Mouse (Mus musculus) embryonic fibroblast, embryonic 13.5 days (primary cell): Measurements from ENCODE around the gene Alox5ap. TPM values are rescaled to one million over a fixed set of nuclear protein-coding genes. Genes with fewer than 3 reads are reported as not detected.

Source experiments
- H3K27ac ChIP-seq: 2 replicates; pipeline ENCODE4 v1.5.1; 2012; ENCODE audit warnings: low read length, control low read depth, inconsistent platforms; ENCODE audit not compliant: insufficient read depth
- H3K4me1 ChIP-seq: 2 replicates; pipeline ENCODE4 v1.6.1; 2011; ENCODE audit warnings: low read length; ENCODE audit not compliant: control insufficient read depth, insufficient read depth
- H3K4me3 ChIP-seq: 2 replicates; pipeline ENCODE4 v1.5.1; 2011; ENCODE audit warnings: mild to moderate bottlenecking, control low read depth, low read length; ENCODE audit not compliant: insufficient read depth
- CTCF ChIP-seq: IDR thresholded peaks from 2 replicates; pipeline ENCODE4 v1.5.1; 2011; ENCODE audit warnings: mild to moderate bottlenecking, control low read depth, low read length, moderate library complexity, borderline replicate concordance; ENCODE audit not compliant: insufficient read depth
- POLR2A ChIP-seq: IDR thresholded peaks from 2 replicates; pipeline ENCODE4 v1.6.1; 2011; ENCODE audit warnings: low read depth, mild to moderate bottlenecking, control low read depth, low read length, moderate library complexity
- polyA plus RNA-seq: library from polyadenylated mRNA; stranded (reverse); fragments of >200 nt; gene quantifications from 2 replicates; pipeline ENCODE4 v1.2.4, GENCODE M21; 2011; ENCODE audit warnings: low read depth; ENCODE audit not compliant: missing spikeins, insufficient read length

Alox5ap gene
- polyA plus RNA-seq, 1 experiment = 6.0 TPM

DNA sequence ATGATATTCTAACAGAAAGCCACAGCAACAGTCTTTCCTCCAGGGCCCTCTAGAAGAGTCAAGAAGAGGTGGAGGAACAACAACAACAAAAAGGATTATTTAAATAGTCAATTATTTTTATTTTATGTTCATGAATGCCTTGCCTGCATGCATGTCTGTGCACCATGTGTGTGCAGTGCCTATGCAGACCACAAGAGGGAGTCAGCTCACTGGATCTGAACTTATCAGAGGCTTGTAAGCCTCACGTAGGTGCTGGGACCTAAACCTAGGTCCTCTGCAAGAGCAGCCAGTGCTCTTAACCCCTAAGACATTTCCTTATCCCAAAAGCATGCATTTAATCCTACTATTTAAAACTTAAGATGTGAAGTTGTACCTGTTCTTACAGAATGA lies 10.5 kb downstream of the Alox5ap start:
- Histone ChIP-seq H3K27ac (no peak overlapping the region), H3K4me3 (no peak overlapping the region), H3K4me1 (no peaks in the 10 kb centered on the region)
- no peak for TF ChIP-seq CTCF
- no peak for TF ChIP-seq POLR2A

DNA sequence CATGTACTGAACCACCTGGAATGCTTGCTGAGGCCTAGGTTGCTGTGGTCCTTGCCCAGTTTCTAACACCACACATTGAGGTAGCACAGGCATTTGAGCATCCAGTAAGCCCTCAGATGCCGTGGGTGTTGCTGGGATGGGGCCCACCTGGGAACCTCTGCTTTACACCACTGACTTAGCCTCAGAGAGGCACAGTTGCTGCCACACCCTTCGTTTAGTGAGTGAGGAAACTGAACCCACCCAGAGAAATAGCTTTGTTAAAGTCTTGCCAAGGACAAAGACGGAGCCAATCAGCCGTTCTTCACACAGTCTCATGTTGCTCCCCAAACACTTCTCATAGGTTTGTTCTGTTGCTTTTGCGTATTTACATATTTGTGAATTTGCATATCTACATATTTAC lies 13.0 kb downstream of the Alox5ap start:
- H3K27ac ChIP-seq = no peak overlapping the region
- no peak overlapping the region for H3K4me3 ChIP-seq
- no peaks in the 10 kb centered on the region for H3K4me1 ChIP-seq
- no peak for TF ChIP-seq POLR2A
- no peak for TF ChIP-seq CTCF

DNA sequence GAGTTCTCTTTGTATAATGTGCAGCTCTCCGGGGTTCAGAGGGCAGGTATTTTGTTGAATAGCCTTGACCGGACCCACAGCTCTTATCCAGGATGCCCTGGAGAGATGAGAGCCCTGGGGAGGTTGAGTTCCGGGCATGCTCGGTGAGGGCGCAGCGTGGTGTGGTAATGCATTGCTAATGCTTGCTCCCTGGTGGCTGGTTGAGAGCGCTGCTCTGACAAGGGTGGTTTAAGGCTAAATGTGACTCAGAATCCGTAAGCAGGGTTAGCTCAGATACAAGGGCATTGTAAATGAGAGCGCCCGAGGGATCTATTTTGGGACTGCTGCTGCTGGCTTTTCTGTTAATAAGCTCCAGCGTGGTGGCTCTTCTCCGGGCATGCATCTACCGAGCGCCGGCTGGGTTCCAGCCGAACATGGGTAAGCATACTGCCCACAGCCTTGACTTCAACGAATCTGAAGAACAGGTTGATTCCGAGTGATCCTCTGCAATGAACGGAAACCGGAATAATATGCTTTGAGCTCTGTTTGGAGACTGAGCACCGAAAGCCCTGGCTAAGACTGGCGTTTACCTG lies 14.8 kb downstream of the Alox5ap start:
- TF ChIP-seq POLR2A = no peak
- peak; percentile 55; the same call in 1 of the 2 replicates for TF ChIP-seq CTCF
- Histone ChIP-seq H3K4me3 (no peak overlapping the region), H3K4me1 (no peaks in the 10 kb centered on the region), H3K27ac (no peak overlapping the region)

DNA sequence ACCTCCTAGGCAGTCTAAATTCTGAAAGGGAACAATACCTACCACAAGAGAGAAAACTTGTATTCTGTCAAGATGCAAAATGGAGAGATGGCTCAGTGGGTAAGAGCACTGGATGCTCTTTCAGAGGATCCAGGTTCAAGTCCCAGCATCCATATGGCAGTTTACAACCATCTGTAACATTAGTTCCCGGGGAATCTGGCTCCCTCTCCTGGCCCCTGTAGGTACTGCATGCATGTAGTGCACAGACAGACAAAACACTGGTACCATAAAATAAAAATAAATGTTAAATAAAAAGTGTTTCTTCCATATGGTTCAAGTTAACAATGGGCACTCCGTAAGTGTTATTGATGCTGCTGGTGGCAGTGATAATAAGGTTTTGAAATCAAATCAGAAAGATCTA lies 18.4 kb downstream of the Alox5ap start:
- no peak for TF ChIP-seq POLR2A
- TF ChIP-seq CTCF = no peak
- Histone ChIP-seq H3K4me1 (no peaks in the 10 kb centered on the region), H3K4me3 (no peak overlapping the region), H3K27ac (no peak overlapping the region)

DNA sequence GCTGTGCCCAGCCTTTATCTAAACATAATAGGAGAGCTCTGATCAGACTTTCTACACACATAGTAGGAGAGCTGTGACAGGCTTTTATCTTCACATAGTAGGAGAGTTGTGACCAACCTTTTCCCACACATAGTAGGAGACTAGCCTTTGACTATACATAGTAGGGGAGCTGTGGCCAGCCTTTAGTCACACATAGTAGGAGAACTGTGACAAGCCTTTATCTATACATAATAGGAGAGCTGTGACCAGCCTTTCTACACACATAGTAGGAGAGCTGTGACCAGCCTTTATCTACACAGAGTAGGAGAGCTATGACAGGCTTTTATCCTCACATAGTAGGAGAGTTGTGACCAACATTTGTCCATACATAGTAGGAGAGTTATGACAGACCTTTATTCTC lies 19.3 kb downstream of the Alox5ap start:
- Histone ChIP-seq H3K4me3 (no peak overlapping the region), H3K4me1 (no peaks in the 10 kb centered on the region), H3K27ac (no peak overlapping the region)
- TF ChIP-seq CTCF (no peak), POLR2A (no peak)

DNA sequence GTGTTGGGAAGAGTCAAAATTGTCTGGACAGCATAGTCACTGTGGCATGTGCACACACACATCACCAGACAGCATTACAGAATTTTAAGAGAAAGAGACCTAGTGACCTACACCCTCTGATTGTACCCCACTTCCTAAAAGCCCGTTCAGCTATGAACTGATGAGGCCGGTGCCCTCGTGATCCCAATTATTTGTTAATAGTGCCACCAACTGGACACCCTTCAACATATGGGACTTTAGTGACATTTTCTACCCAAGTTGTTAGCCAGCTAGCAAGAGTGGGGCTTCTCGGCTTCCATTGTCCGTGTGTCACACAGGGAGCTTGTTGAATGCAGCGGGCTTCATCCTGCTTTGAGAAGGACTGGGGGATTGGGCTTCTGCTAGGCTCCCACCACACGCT lies 21.5 kb downstream of the Alox5ap start:
- Histone ChIP-seq H3K4me3 (no peak overlapping the region), H3K27ac (no peak overlapping the region), H3K4me1 (no peaks in the 10 kb centered on the region)
- TF ChIP-seq CTCF (no peak), POLR2A (no peak)

DNA sequence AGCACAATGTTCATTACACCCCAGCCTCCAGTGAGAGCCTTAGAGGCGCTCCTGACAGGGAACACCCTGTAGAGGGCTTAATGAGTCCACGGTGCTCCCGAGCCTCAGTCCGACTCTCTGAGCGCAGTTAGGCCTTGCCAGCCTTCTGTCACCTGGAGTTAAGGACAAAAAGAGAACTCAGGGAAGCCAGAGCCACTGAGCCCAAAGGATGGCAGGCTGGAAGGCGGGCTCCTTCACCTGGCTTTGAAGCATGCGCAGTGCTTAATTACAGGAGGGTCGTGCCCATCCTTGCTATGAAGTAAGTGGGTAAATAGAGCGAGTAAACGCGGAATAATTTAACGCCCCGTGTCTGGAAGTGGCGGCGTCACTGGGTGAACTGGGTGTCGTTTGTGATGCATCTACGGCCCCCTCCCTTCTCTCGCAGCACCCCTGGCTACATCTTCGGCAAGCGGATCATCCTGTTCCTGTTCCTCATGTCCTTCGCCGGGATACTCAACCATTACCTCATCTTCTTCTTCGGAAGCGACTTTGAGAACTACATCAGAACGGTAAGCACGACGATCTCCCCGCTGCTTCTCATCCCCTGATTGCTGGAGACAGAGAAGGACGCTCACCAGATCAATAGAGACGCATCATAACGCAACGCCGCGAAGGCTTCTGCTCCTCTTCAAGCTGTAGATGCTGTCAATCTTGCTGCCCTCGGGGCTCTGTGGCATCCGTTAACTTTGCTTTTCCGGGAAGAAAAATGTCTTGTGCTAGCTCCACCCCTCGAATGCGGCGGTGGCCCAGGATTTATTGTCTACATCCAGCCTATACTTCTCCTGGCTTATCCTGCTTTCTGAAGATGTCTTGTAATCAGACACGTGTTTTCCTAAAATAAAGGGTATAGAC lies 22.8 kb downstream of the Alox5ap start:
- no peak overlapping the region; the same call in 1 of the 2 replicates for H3K4me3 ChIP-seq
- H3K4me1 ChIP-seq = no peaks in the 10 kb centered on the region
- TF ChIP-seq POLR2A (no peak), CTCF (no peak)
- no peak overlapping the region for H3K27ac ChIP-seq

DNA sequence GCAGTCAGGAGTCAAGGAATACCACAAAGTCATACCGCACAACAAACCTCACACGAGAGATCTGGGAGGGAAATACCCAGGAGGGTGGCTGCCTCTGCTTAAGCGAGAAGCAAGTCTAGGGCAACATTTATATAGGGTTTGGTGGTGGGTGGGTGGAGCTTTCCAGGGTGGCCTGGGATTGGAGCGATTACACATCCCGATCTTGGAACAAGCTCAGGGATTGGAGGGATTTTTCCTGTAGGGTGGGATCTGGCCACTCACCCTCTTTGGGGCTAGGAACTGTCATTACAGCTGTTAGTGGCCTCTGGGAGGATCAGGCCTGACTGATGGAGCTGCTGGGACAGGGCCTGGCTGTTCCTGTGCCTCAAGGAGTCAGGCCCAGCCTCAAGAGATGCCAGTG lies 26.7 kb downstream of the Alox5ap start:
- no peaks in the 10 kb centered on the region for H3K4me1 ChIP-seq
- H3K4me3 ChIP-seq = no peak overlapping the region
- no peak for TF ChIP-seq POLR2A
- no peak for TF ChIP-seq CTCF

DNA sequence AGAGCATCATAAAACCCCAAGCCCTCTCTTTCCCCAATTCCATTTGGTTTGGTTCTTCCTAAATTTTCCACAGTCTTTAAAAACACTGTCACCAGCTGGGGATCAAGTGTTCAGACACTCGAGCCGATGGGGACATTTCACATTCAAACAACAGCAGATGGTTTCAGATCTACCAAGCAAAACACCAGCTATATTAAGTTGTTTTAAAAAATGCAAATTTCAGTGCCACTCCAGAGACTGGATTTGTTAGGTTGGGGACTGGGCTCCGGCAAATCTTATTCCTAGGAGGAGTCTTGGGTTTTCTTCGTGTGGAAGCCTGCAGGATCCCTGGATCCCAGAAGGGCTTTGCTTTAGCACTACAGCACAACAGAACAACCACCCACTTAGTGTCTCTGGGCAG lies 28.5 kb downstream of the Alox5ap start:
- TF ChIP-seq POLR2A = no peak
- TF ChIP-seq CTCF = no peak

More for the DNA sequence above, 26.7 kb downstream of the Alox5ap start:
- no peak overlapping the region for H3K27ac ChIP-seq

DNA sequence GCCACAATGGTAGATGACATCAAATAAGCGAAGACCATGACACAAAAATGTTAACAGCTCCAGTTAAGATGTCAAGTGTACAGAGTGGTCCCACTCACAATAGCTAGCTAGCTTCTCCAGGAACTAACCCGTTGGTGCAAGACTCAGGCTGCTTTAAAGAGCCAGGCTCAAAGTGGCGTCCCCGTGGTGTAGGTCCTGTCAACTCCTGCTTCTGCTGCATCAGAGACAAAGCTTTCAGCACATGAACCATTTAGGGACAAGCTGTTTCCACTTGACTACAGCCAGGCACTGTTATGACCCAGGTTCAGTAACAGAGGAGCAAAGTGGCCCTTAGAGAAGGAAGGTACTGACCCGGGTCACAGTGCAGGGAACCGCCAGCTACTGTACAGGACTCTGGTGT lies 32.2 kb downstream of the Alox5ap start:
- Histone ChIP-seq H3K4me3 (no peak overlapping the region), H3K27ac (no peak overlapping the region), H3K4me1 (no peaks in the 10 kb centered on the region)
- TF ChIP-seq CTCF (no peak), POLR2A (no peak)

More for the DNA sequence above, 28.5 kb downstream of the Alox5ap start:
- Histone ChIP-seq H3K27ac (no peak overlapping the region), H3K4me1 (no peaks in the 10 kb centered on the region), H3K4me3 (no peak overlapping the region)
